Mouse (Mus musculus) retina, embryonic 14.5 days (tissue): ENCODE measurements at regions not wholly inside any gene's neighbourhood (a gene's known extent, or its start where the extent isn't known, plus 50 kb on each side); places are given as distances from the start of the nearest gene placed in this dataset.

Source experiments
- DNase-seq: peaks from one replicate; pipeline ENCODE4 v3.0.0-alpha.2; 2015; ENCODE audit warnings: low spot score

- DNase-seq = no peak
These were observed 60.6 kb upstream of the Twist2 start for GRCm38 (mm10) chr1:91740661-91741060.

GRCm38 (mm10) chr1:91742031-91742430 lies 59.2 kb upstream of the Twist2 start:
- no peak for DNase-seq

- DNase-seq = no peak
These were observed 58.3 kb upstream of the Twist2 start for GRCm38 (mm10) chr1:91742914-91743313.

DNA sequence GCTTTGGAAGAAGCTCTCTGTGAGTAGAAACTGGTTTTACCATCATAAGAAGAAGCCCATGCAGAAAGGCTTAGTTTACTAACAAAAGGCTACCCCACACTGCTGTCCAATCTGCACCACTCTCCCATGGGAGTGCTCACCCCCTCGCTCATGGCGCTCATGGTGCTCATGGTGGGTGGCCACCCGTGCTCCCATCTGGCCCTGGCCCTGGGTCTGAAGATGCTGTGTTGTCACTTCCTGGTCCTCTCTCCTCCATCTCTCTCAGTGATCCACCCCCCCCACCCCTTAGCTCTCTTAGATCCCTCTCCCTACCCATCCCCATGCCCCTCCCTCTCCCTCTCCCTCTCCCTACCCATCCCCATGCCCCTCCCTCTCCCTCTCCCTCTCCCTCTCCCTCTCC lies 57.2 kb upstream of the Twist2 start:
- no peak for DNase-seq

GRCm38 (mm10) chr1:91744701-91745100 lies 56.6 kb upstream of the Twist2 start:
- DNase-seq = no peak

GRCm38 (mm10) chr1:91747583-91747982 lies 53.7 kb upstream of the Twist2 start:
- peak; percentile 54 for DNase-seq
